Mouse (Mus musculus) forebrain, embryonic 16.5 days (tissue): ENCODE data around the gene Tenm2. TPM values are rescaled to one million over a fixed set of nuclear protein-coding genes. Genes with fewer than 3 reads are reported as not detected.
A peak's percentile ranks its signal among the peaks of the same experiment; 100 is the strongest.

Source experiments
- ATAC-seq: fragments of 200-750 bp; cut with Nextera tagmentation; 2 replicates; pipeline ENCODE4 v1.8.0; 2017; ENCODE audit warnings: mild to moderate bottlenecking, moderate library complexity
- H3K27ac ChIP-seq: fragments of 300-500 bp; sonication (generic); 2 replicates; pipeline ENCODE4 v1.5.1; 2014; ENCODE audit warnings: low read length, control low read depth
- H3K27me3 ChIP-seq: fragments of 300-500 bp; sonication (generic); replicated peaks from 2 replicates; pipeline ENCODE4 v1.6.1; 2014; ENCODE audit warnings: low read length; ENCODE audit not compliant: control insufficient read depth, insufficient read depth
- H3K36me3 ChIP-seq: fragments of 300-500 bp; sonication (generic); 2 replicates; pipeline ENCODE4 v1.6.1; 2014; ENCODE audit not compliant: control insufficient read depth, insufficient read depth
- H3K4me1 ChIP-seq: fragments of 300-500 bp; sonication (generic); replicated peaks from 2 replicates; pipeline ENCODE4 v1.6.1; 2014; ENCODE audit warnings: low read length; ENCODE audit not compliant: control insufficient read depth, insufficient read depth
- H3K4me2 ChIP-seq: fragments of 300-500 bp; sonication (generic); 2 replicates; pipeline ENCODE4 v1.6.1; 2014; ENCODE audit warnings: mild to moderate bottlenecking, low read length, control low read depth
- H3K4me3 ChIP-seq: fragments of 300-500 bp; sonication (generic); replicated peaks from 2 replicates; pipeline ENCODE4 v1.5.1; 2014; ENCODE audit warnings: mild to moderate bottlenecking, low read length, control low read depth
- H3K9ac ChIP-seq: fragments of 300-500 bp; sonication (generic); replicated peaks from 2 replicates; pipeline ENCODE4 v1.6.1; 2014; ENCODE audit warnings: low read depth, low read length, control low read depth
- H3K9me3 ChIP-seq: fragments of 300-500 bp; sonication (generic); 2 replicates; pipeline ENCODE4 v1.6.1; 2016; ENCODE audit warnings: low read length; ENCODE audit not compliant: control insufficient read depth
- WGBS: fragments of 180-500 bp; shearing (Covaris S2); extraction: QIAGEN DNeasy Blood & Tissue Kit; methylation state at CpG from one replicate; pipeline ENCODE4 v1.1.7; 2014; 5-methylcytosine and 5-hydroxymethylcytosine counted together
- polyA plus RNA-seq: library from polyadenylated mRNA; unstranded; fragments of >200 nt; fragmentation: Nextera tagmentation; extraction: Ambion mirVana; gene quantifications from 2 replicates; pipeline ENCODE4 v1.2.1, GENCODE M21; 2015

Tenm2 gene
- polyA plus RNA-seq, 1 experiment from 2014 or later = 58.7 TPM

DNA sequence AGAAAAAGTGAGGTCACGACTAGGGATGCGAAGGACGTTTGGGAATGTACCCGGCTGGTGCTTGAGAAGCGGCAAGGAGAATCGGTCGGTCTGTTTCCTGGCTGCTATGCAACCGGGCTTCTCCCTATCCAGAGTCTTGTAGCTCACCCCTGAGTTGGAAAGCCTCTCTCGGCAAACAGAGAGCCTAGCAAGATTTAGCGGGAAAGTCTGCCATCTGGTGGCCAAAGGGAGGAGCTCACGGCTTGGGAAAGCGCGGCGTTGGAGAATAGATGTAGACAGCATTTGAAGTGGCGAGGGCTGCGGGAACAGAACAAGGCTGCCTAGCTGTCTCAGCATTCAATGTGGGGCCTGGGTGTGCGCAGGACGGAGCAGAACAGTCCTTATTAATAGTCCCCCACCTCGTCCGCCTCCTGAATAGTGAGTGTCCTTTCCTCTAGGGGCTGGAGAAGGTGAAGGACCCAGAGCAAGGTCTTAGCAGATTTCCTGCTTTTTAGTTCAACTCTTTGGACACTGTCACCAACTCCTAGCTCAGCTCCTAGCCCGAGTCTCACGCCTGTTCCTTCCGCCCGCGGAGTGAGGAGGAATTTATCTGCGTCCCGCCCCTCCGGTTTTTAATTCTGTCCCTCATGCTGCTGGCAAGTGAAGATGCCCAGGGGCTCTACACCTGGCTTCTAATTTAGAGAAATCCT lies 1234.3 kb downstream of the Tenm2 start:
- Histone ChIP-seq H3K27me3 (no peaks in the 10 kb centered on the region), H3K4me2 (peak overlapping the region; percentile 46), H3K36me3 (no peaks in the 10 kb centered on the region), H3K4me1 (peaks cover 23% of the 10 kb centered on the region), H3K4me3 (peak overlapping the region; percentile 23), H3K9me3 (no peaks in the 10 kb centered on the region), H3K27ac (no peak overlapping the region), H3K9ac (peak overlapping the region; percentile 4; the same call in 1 of the 2 replicates)
- peak; percentile 93 for ATAC-seq
- WGBS = 4% methylated on average over 28 of the region's 28 CpGs

DNA sequence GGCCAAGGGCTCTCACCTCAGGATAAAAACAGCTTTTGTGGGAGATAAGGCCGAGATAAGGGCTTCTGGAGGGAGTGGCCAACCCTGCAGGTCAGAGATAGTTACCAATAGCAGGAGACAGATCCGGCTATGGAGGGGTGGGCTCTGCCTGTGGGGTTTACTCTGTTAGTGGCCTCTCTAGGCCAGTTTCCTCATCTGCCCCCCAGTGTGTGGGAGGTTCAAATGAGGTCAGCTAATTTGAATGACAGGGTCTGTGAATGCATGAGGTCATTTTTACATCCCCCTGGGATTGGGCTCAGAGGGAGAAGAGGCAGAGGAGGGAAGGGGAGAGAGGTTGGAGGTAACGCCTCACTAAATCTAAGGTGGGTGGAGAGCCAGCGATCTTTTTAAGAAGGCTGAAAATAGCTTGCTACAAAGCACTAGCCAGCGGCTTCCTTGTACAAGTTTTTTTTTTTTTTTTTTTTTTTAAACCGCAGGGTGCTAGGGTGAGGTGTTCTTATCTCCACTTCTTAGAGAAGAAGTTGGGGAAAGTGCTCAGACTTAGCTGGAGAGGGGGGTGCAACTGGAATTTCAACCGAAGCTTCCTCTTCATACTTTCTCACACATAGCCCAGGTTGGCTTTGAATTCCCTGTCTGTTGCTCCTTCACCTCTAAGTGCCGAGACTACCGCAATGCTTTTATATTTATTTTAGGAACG lies 1235.0 kb downstream of the Tenm2 start:
- Histone ChIP-seq H3K4me1 (peaks cover 23% of the 10 kb centered on the region), H3K4me3 (peak overlapping the region; percentile 23), H3K36me3 (no peaks in the 10 kb centered on the region), H3K27me3 (no peaks in the 10 kb centered on the region), H3K4me2 (peak overlapping the region; percentile 46), H3K9me3 (no peaks in the 10 kb centered on the region), H3K9ac (no peak overlapping the region), H3K27ac (no peak overlapping the region)
- peak; percentile 22 for ATAC-seq
- WGBS = 2% methylated on average over 10 of the region's 10 CpGs

- H3K9ac ChIP-seq = no peak overlapping the region
- H3K27me3 ChIP-seq = no peaks in the 10 kb centered on the region
- H3K27ac ChIP-seq = no peak overlapping the region
- no peak overlapping the region for H3K4me3 ChIP-seq
- H3K9me3 ChIP-seq = no peaks in the 10 kb centered on the region
- H3K4me2 ChIP-seq = no peak overlapping the region
- H3K36me3 ChIP-seq = no peaks in the 10 kb centered on the region
- 12% methylated on average over 4 of the region's 4 CpGs for WGBS
- H3K4me1 ChIP-seq = peaks cover 23% of the 10 kb centered on the region
- no peak; the same call in 1 of the 2 replicates for ATAC-seq
These were observed 1235.7 kb downstream of the Tenm2 start for GRCm38 (mm10) chr11:36000038-36000437.

DNA sequence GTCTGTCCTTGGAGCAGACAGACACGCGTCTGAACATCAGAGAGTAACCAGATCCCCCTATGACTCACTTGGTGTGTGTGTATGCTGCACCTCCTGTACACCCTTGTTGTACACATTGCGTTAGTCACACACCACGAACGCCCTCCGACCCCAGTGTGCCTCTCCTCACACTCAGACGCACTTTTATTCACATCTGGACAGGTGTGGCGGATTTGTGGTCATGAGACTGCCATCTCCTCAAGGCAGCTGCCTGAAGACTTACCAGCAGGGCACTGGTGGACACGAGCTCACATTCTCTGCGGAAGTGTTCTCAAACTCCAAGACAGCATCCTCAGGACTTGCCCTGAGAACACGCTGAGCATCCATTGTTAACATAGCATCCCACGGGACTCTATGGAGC lies 1237.7 kb downstream of the Tenm2 start:
- Histone ChIP-seq H3K4me3 (no peak overlapping the region), H3K9ac (no peak overlapping the region), H3K27me3 (no peaks in the 10 kb centered on the region), H3K4me1 (peaks cover 23% of the 10 kb centered on the region), H3K9me3 (no peaks in the 10 kb centered on the region), H3K4me2 (no peak overlapping the region), H3K36me3 (no peaks in the 10 kb centered on the region), H3K27ac (no peak overlapping the region)
- WGBS = 85% methylated on average over 12 of the region's 12 CpGs
- ATAC-seq = no peak

DNA sequence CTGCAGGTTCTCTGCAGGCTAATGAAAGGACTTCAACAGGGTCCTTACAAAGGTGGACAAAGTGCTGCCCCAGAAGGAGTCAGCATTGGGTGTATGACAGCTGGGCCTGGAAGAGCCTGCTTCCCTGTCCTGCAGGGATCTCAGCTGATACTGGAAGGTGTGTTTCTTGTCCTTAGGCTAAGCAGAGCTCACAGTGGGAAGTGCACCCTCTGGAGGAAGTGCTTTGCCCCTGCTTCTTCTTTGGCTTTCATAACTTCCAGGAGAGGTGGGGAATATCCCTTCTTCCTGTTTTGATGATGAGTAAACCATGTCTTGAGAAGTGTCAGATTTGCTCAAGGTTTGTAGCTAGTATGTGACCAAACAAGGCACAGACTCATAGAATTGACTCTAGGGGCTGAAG lies 1240.5 kb downstream of the Tenm2 start:
- Histone ChIP-seq H3K27me3 (no peaks in the 10 kb centered on the region), H3K9ac (no peak overlapping the region), H3K9me3 (no peaks in the 10 kb centered on the region), H3K27ac (no peak overlapping the region), H3K4me2 (no peak overlapping the region), H3K4me3 (no peak overlapping the region), H3K36me3 (no peaks in the 10 kb centered on the region), H3K4me1 (peaks cover 16% of the 10 kb centered on the region)
- ATAC-seq = no peak

DNA sequence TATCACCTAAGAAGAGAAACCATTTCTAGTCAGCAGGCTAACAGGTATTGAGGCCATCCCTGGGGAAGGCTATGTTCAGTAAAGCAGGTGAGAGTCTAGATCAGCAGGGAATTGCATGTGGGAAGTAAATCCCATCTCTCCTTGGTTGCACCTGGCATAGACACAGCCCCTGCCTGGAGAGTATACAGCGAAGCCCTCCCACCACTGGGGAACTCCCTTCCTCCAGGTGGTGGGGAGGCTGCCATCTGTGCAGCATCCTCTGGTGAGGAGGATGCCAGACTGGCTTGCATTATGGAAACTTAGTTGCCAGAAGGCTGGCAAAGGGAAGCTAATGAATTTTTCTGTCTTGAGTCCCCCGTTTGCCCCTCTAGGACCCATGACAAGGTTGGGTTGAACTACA lies 1243.9 kb downstream of the Tenm2 start:
- H3K4me1 ChIP-seq = peaks cover 9% of the 10 kb centered on the region
- WGBS = 61% methylated on average over 2 of the region's 2 CpGs
- peak; percentile 83 for ATAC-seq

GRCm38 (mm10) chr11:35989967-35990366 lies 1245.8 kb downstream of the Tenm2 start:
- WGBS = 29% methylated on average over 4 of the region's 4 CpGs
- peaks cover 19% of the 10 kb centered on the region for H3K4me1 ChIP-seq
- no peaks in the 10 kb centered on the region for H3K9me3 ChIP-seq
- no peaks in the 10 kb centered on the region for H3K27me3 ChIP-seq
- H3K4me2 ChIP-seq = no peak overlapping the region
- no peak for ATAC-seq
- no peaks in the 10 kb centered on the region for H3K36me3 ChIP-seq
- H3K27ac ChIP-seq = peak overlapping the region; percentile 13; the same call in 1 of the 2 replicates
- H3K9ac ChIP-seq = no peak overlapping the region
- H3K4me3 ChIP-seq = no peak overlapping the region

More for the DNA sequence above, 1243.9 kb downstream of the Tenm2 start:
- Histone ChIP-seq H3K9me3 (no peaks in the 10 kb centered on the region), H3K36me3 (no peaks in the 10 kb centered on the region), H3K4me2 (no peak overlapping the region), H3K9ac (no peak overlapping the region), H3K27ac (no peak overlapping the region), H3K4me3 (no peak overlapping the region), H3K27me3 (no peaks in the 10 kb centered on the region)

DNA sequence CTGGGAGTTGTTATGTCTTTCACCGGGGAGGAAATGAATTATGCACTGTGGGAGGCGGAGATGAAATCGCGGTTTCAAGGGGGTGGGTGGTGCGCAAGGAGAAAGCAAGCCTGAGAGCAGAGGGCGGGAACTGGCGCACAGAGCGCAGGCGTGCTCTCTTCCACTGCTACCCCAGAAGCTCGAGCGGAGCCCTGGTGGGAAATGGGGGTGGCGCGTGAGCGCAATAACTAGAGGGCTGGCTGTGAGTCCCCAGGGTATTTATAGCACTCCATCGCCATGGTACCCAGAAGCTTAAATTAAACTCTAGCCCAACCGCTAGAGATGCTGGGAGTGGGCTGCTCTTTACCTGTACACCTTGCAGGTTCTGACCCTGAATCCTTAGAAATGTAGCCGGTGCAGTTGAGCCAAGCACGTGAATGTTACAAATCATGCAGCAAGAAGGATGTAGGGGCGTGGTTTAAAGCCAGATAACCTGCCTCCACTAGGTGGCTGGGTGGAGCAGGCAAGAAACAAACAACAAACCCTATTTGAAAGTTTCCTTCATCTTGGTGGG lies 1249.8 kb downstream of the Tenm2 start:
- Histone ChIP-seq H3K4me3 (peak overlapping the region; percentile 32), H3K36me3 (no peaks in the 10 kb centered on the region), H3K27ac (peak overlapping the region; percentile 73), H3K4me2 (peak overlapping the region; percentile 55), H3K9me3 (no peaks in the 10 kb centered on the region), H3K4me1 (peaks cover 13% of the 10 kb centered on the region), H3K27me3 (no peaks in the 10 kb centered on the region), H3K9ac (peak overlapping the region; percentile 55)
- ATAC-seq = peak; percentile 90
- 0% methylated on average over 19 of the region's 19 CpGs for WGBS

DNA sequence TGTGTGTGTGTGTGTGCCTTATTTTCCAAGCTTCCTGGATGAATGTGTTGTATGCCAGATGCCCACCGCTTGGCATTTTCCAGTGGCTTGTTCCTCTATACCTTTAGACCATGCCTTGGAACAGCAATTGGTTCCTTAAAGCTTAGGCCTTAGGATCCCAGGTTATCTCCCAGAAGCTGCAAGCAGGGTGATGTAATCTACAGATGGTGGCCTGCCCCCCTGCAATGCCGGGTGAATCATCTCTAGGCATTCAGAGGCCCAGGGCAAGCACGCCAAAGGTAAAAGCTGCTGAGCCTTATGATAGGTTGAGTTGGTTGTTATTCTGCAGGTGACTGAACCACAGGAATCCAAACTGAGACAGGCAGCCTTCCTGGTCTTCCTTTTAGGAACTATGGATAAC lies 1253.0 kb downstream of the Tenm2 start:
- H3K4me1 ChIP-seq = peaks cover 28% of the 10 kb centered on the region
- no peaks in the 10 kb centered on the region for H3K36me3 ChIP-seq
- ATAC-seq = no peak
- no peak overlapping the region for H3K9ac ChIP-seq
- no peaks in the 10 kb centered on the region for H3K27me3 ChIP-seq
- H3K9me3 ChIP-seq = no peaks in the 10 kb centered on the region
- no peak overlapping the region for H3K4me2 ChIP-seq
- H3K4me3 ChIP-seq = no peak overlapping the region
- no peak overlapping the region for H3K27ac ChIP-seq
- 80% methylated on average over 3 of the region's 3 CpGs for WGBS
